Mouse (Mus musculus): ENCODE measurements around the gene Nisch.
A peak's percentile ranks its signal among the peaks of the same experiment; 100 is the strongest.

Gene Nisch

GRCm38 (mm10) chr14:31160196-31161150 is 56.3 kb downstream of the Nisch start:
- DNase-seq = no peak

GRCm38 (mm10) chr14:31145694-31146093 is 71.1 kb downstream of the Nisch start:
- no peak for DNase-seq

GRCm38 (mm10) chr14:31141011-31141410 is 75.7 kb downstream of the Nisch start:
- DNase-seq = no peak

- no peak for DNase-seq
Observed at GRCm38 (mm10) chr14:31140141-31140540, 76.6 kb downstream of the Nisch start.

- DNase-seq = no peak
Observed at GRCm38 (mm10) chr14:31139666-31140065, 77.1 kb downstream of the Nisch start.

GRCm38 (mm10) chr14:31138897-31139429 is 77.8 kb downstream of the Nisch start:
- DNase-seq = no peak

GRCm38 (mm10) chr14:31138219-31138896 is 78.4 kb downstream of the Nisch start:
- DNase-seq = no peak

GRCm38 (mm10) chr14:31137791-31138190 is 79.0 kb downstream of the Nisch start:
- no peak for DNase-seq

- DNase-seq = no peak
Observed at GRCm38 (mm10) chr14:31137281-31137595, 79.5 kb downstream of the Nisch start.

- no peak for DNase-seq
Observed at GRCm38 (mm10) chr14:31136411-31137280, 80.1 kb downstream of the Nisch start.

- no peak for DNase-seq
Observed at GRCm38 (mm10) chr14:31135495-31136410, 81.0 kb downstream of the Nisch start.

- DNase-seq = no peak
Observed at GRCm38 (mm10) chr14:31134015-31135000, 82.4 kb downstream of the Nisch start.

GRCm38 (mm10) chr14:31133023-31133665 is 83.6 kb downstream of the Nisch start:
- no peak for DNase-seq

GRCm38 (mm10) chr14:31132491-31132975 is 84.2 kb downstream of the Nisch start:
- DNase-seq = no peak

- DNase-seq = no peak
Observed at GRCm38 (mm10) chr14:31132031-31132430, 84.7 kb downstream of the Nisch start.

GRCm38 (mm10) chr14:31131272-31131821 is 85.4 kb downstream of the Nisch start:
- no peak for DNase-seq

GRCm38 (mm10) chr14:31130236-31131220 is 86.2 kb downstream of the Nisch start, which contains the start of gene Nt5dc2:
Gene Nt5dc2, plus strand, starts transcription at chr14:31131053.
- DNase-seq = peak; percentile 74

Measured in right cerebral cortex, postnatal 14 days (tissue).